In the genomic region with DNA sequence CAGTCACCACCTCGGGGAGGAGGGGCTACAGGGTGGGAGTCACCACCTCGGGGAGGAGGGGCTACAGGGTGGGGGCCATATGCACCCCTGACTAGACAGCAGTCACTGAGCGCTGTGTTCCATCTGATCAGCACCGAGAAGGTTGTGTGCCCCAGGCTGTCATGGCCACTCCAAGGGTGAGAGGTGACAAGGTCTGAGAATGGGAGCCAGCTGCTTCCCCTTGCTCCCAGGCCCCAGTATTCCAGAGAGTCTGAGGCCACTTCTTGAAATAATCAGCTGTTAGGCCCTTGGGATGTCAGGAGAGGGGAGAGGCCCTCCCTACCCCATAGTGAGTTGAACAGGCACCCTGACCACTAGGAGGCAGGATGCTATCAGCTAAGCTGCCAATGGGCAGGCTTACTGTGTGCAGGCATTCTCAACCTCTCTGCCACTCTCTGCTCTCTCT, we compare ENCODE assay signal across 9 mouse cellular contexts. TPM values are rescaled to one million over a fixed set of nuclear protein-coding genes. Genes with fewer than 3 reads are reported as not detected.
DNase-seq lines count a peak whose midpoint lies in the region; ATAC-seq and TF ChIP-seq lines count a peak whose summit lies in the region.
"Had no signal": no experiment of that assay in that cellular context is flagged by ENCODE, and none has a peak within 500 bp of the region (broad histone marks: within the 10 kb centered on the region; RNA-seq: fewer than 3 reads in every experiment).

No protein-coding gene starts in this region.

- no peaks in the 10 kb centered on the region for H3K36me3 ChIP-seq in forebrain, embryonic 10.5 days (replicated peaks)
- H3K36me3 ChIP-seq in forebrain, embryonic 15.5 days: no peaks in the 10 kb centered on the region
- no peaks in the 10 kb centered on the region for H3K36me3 ChIP-seq in liver, embryonic 14.5 days (replicated peaks; ENCODE audit: control insufficient read depth, insufficient read depth, low read depth)
- H3K36me3 ChIP-seq: G1E had no signal

- H3K9ac ChIP-seq in forebrain, embryonic 15.5 days (replicated peaks): no peak overlapping the region
- H3K9ac ChIP-seq in liver, embryonic 14.5 days (replicated peaks): no peak overlapping the region

- no peak for TF ChIP-seq EP300 in liver, embryonic 14.5 days (IDR thresholded peaks at IDR 0.05; ENCODE audit: low read depth)

- no peak overlapping the region for H3K4me3 ChIP-seq in forebrain, embryonic 10.5 days
- no peak overlapping the region for H3K4me3 ChIP-seq in forebrain, embryonic 15.5 days
- no peak overlapping the region for H3K4me3 ChIP-seq in liver, embryonic 14.5 days (ENCODE audit: insufficient read depth in 1 of 2, low read depth in 2 of 2, low read length in 2 of 2)

- DNase-seq in forebrain, embryonic 10.5 days (ENCODE audit: extremely low spot score, low spot score): peak; percentile 31
- DNase-seq in liver, embryonic 14.5 days (ENCODE audit: low read depth in 3 of 3, low spot score in 3 of 3): no peak
- DNase-seq in liver: no peak
- DNase-seq in embryo, embryonic 10 days (ENCODE audit: low spot score): peak; percentile 72
- peak; percentile 41 for DNase-seq in lung, postnatal 10 days
- no peak for DNase-seq in adrenal gland, adult 8-10 months
- DNase-seq in thymus, postnatal 36 days: no peak

- TF ChIP-seq CTCF in liver, embryonic 14.5 days (IDR thresholded peaks at IDR 0.05; ENCODE audit: low read depth): peak; percentile 35

- no peaks in the 10 kb centered on the region for H3K9me3 ChIP-seq in forebrain, embryonic 10.5 days
- no peaks in the 10 kb centered on the region for H3K9me3 ChIP-seq in forebrain, embryonic 15.5 days
- H3K9me3 ChIP-seq in liver, embryonic 14.5 days (ENCODE audit: control insufficient read depth, low read length): no peaks in the 10 kb centered on the region

- H3K4me1 ChIP-seq in forebrain, embryonic 10.5 days: peaks cover 10% of the 10 kb centered on the region
- no peaks in the 10 kb centered on the region for H3K4me1 ChIP-seq in forebrain, embryonic 15.5 days
- no peaks in the 10 kb centered on the region for H3K4me1 ChIP-seq in liver, embryonic 14.5 days (replicated peaks; ENCODE audit: control insufficient read depth in 2 of 2, insufficient read depth in 2 of 2, low read length in 1 of 2)

- ATAC-seq in forebrain, embryonic 15.5 days (replicated peaks): no peak
- no peak for ATAC-seq in liver, embryonic 14.5 days (ENCODE audit: insufficient read depth)

- H3K27me3 ChIP-seq in forebrain, embryonic 10.5 days (ENCODE audit: poor library complexity, severe bottlenecking): peaks cover 44% of the 10 kb centered on the region
- no peaks in the 10 kb centered on the region; the same call in 1 of the 2 replicates for H3K27me3 ChIP-seq in forebrain, embryonic 15.5 days
- H3K27me3 ChIP-seq in liver, embryonic 14.5 days (ENCODE audit: control insufficient read depth, insufficient read depth, low read length): no peaks in the 10 kb centered on the region

- H3K4me2 ChIP-seq in forebrain, embryonic 15.5 days (replicated peaks): no peak overlapping the region
- H3K4me2 ChIP-seq in liver, embryonic 14.5 days (ENCODE audit: low read depth): no peak overlapping the region

- WGBS in forebrain, embryonic 10.5 days: 44% methylated on average over 4 of the region's 4 CpGs
- 53% methylated on average over 4 of the region's 4 CpGs for WGBS in forebrain, embryonic 15.5 days
- 44% methylated on average over 4 of the region's 4 CpGs for WGBS in liver, embryonic 14.5 days (ENCODE audit: insufficient replicate concordance)

- no peak overlapping the region for H3K27ac ChIP-seq in forebrain, embryonic 10.5 days
- H3K27ac ChIP-seq in forebrain, embryonic 15.5 days (replicated peaks): no peak overlapping the region
- H3K27ac ChIP-seq in liver, embryonic 14.5 days: no peak overlapping the region

RNA-seq across cellular contexts. Expression of gene Gm12689, which starts 46.8 kb away (rescaled TPM):
- 0.10 and 0.18 TPM in 2 replicates for polyA plus RNA-seq in forebrain, embryonic 10.5 days (2016; fragmentation: Nextera tagmentation; extraction: Ambion mirVana)
- 0.33 and 0.36 TPM in 2 replicates for polyA plus RNA-seq in forebrain, embryonic 15.5 days (2015; fragmentation: Nextera tagmentation; extraction: Ambion mirVana)
- 0.08 and 0.21 TPM in 2 replicates for polyA plus RNA-seq in liver, embryonic 14.5 days (2012; rRNA removed)
- polyA plus RNA-seq in liver, embryonic 14.5 days (2014; fragmentation: Nextera tagmentation; extraction: Ambion mirVana): not detected in 2 replicates
- under 1 TPM in 3 of 4 experiments, not detected in 1; 0.28 to 0.95 (median 0.70) TPM for total RNA-seq in adrenal gland, adult 8-10 months (2022)
- total RNA-seq: G1E had no signal
- polyA plus RNA-seq: G1E had no signal

Comparison
In these comparisons a context has a peak if more than half of its experiments do, and no peak if none do; other contexts are left out.
1. DNase-seq: peak in forebrain, embryonic 10.5 days (single experiment), embryo, embryonic 10 days (single experiment) and lung, postnatal 10 days (single experiment); none in liver, embryonic 14.5 days (0 of 3), liver (single experiment), adrenal gland, adult 8-10 months (single experiment) and thymus, postnatal 36 days (0 of 2).